Mouse (Mus musculus): ENCODE measurements at regions not wholly inside any gene's neighbourhood (a gene's known extent, or its start where the extent isn't known, plus 50 kb on each side); places are given as distances from the start of the nearest gene placed in this dataset.
A peak's percentile ranks its signal among the peaks of the same experiment; 100 is the strongest.

- H3K27ac ChIP-seq (ENCODE audit: low read depth) = no peak overlapping the region
- TF ChIP-seq CTCF (IDR thresholded peaks at IDR 0.05; ENCODE audit: low read depth) = no peak
- no peaks in the 10 kb centered on the region for H3K4me1 ChIP-seq (ENCODE audit: insufficient read depth)
- no peak overlapping the region for H3K9ac ChIP-seq
- H3K36me3 ChIP-seq (ENCODE audit: insufficient read depth) = no peaks in the 10 kb centered on the region
- ATAC-seq (ENCODE audit: insufficient read depth) (no peak), DNase-seq (no peak)
- H3K4me3 ChIP-seq (ENCODE audit: low read depth, low read length) = no peak overlapping the region
- H3K4me2 ChIP-seq = no peak overlapping the region
- no peaks in the 10 kb centered on the region for H3K9me3 ChIP-seq (ENCODE audit: low read depth, low read length)
- whole genome bisulfite sequencing = 24% methylated on average over 10 of the region's 10 CpGs
- peaks cover 7% of the 10 kb centered on the region for H3K27me3 ChIP-seq (ENCODE audit: insufficient read depth, low read length)
Observed at GRCm38 (mm10) chr5:118316310-118317017, 71.4 kb downstream of the 2410131K14Rik start.

GRCm38 (mm10) chr5:118318073-118318472 is 73.0 kb downstream of the 2410131K14Rik start:
- DNase-seq (no peak), ATAC-seq (ENCODE audit: insufficient read depth) (no peak)
- 68% methylated on average over 5 of the region's 5 CpGs for WGBS
- Histone ChIP-seq H3K27ac (ENCODE audit: low read depth) (no peak overlapping the region), H3K9me3 (ENCODE audit: low read depth, low read length) (no peaks in the 10 kb centered on the region), H3K27me3 (ENCODE audit: insufficient read depth, low read length) (peaks cover 7% of the 10 kb centered on the region), H3K4me3 (ENCODE audit: low read depth, low read length) (no peak overlapping the region), H3K4me1 (ENCODE audit: insufficient read depth) (peaks cover 9% of the 10 kb centered on the region; the same call in 1 of the 2 replicates), H3K4me2 (no peak overlapping the region), H3K36me3 (ENCODE audit: insufficient read depth) (no peaks in the 10 kb centered on the region), H3K9ac (no peak overlapping the region)
- peak; percentile 49 for TF ChIP-seq CTCF (IDR thresholded peaks at IDR 0.05; ENCODE audit: low read depth)

- Histone ChIP-seq H3K4me2 (peak overlapping the region; percentile 26; the same call in 1 of the 2 replicates), H3K36me3 (ENCODE audit: insufficient read depth) (no peaks in the 10 kb centered on the region), H3K9ac (no peak overlapping the region), H3K4me3 (ENCODE audit: low read depth, low read length) (no peak overlapping the region), H3K4me1 (ENCODE audit: insufficient read depth) (peaks cover 9% of the 10 kb centered on the region; the same call in 1 of the 2 replicates), H3K27me3 (ENCODE audit: insufficient read depth, low read length) (peaks cover 7% of the 10 kb centered on the region), H3K9me3 (ENCODE audit: low read depth, low read length) (no peaks in the 10 kb centered on the region), H3K27ac (ENCODE audit: low read depth) (no peak overlapping the region)
- DNase-seq = no peak
- ATAC-seq (ENCODE audit: insufficient read depth) = no peak
- WGBS = 11% methylated on average over 15 of the region's 15 CpGs
- TF ChIP-seq CTCF (IDR thresholded peaks at IDR 0.05; ENCODE audit: low read depth) = no peak
Observed at GRCm38 (mm10) chr5:118318883-118319282, 73.9 kb downstream of the 2410131K14Rik start.

GRCm38 (mm10) chr5:118321719-118322455 is 76.9 kb downstream of the 2410131K14Rik start:
- Histone ChIP-seq H3K4me2 (no peak overlapping the region), H3K4me1 (ENCODE audit: insufficient read depth) (peaks cover 9% of the 10 kb centered on the region; the same call in 1 of the 2 replicates), H3K9ac (no peak overlapping the region), H3K27me3 (ENCODE audit: insufficient read depth, low read length) (peaks cover 7% of the 10 kb centered on the region), H3K4me3 (ENCODE audit: low read depth, low read length) (no peak overlapping the region), H3K36me3 (ENCODE audit: insufficient read depth) (no peaks in the 10 kb centered on the region), H3K9me3 (ENCODE audit: low read depth, low read length) (no peaks in the 10 kb centered on the region), H3K27ac (ENCODE audit: low read depth) (peak overlapping the region; percentile 30; the same call in 1 of the 2 replicates)
- ATAC-seq (ENCODE audit: insufficient read depth) (peak; percentile 50), DNase-seq (peak; percentile 78)
- no peak for TF ChIP-seq CTCF (IDR thresholded peaks at IDR 0.05; ENCODE audit: low read depth)
- 14% methylated on average over 18 of the region's 18 CpGs for WGBS

- Histone ChIP-seq H3K9me3 (ENCODE audit: low read depth, low read length) (no peaks in the 10 kb centered on the region), H3K4me3 (ENCODE audit: low read depth, low read length) (no peak overlapping the region)
Observed at GRCm38 (mm10) chr5:118323151-118323550, 78.1 kb downstream of the 2410131K14Rik start.

DNA sequence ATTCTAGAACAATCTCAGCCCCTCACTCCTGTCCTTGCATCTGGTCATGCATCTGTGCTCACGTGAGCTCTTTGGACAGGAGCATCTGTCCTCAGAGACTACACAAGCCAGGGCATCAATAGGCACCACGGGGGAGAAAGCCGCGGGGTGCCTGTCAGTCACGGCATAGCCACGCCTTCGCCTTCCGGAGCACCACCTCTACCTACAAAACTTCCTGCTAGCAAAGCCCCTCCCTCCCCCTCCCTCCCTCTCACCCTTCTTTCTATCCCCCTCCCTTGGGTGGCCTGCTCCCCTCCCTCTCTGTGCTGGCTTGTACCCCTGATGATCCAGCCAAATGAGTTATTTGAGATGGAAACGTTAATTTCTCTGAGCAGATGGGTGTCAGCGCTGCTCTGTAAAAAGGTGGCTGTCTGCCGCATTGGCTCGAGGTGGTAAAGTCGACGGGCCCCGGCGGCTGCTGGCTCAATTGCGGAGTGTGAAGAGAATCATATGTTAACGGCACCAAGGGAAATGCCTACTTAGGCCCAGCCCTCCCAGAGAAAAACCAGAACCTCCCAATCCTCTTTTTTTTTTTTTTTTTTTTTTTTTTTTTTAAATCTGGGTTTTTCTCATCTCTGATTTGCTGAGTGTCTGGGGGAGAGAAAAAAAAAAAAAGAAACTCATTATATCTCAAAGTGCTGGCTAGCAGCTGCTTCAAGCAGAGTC is 82.0 kb downstream of the 2410131K14Rik start:
- no peak overlapping the region for H3K27ac ChIP-seq (ENCODE audit: low read depth)
- ATAC-seq (ENCODE audit: insufficient read depth) (no peak), DNase-seq (peak; percentile 45)
- peak overlapping the region; percentile 26 for H3K4me3 ChIP-seq (ENCODE audit: low read depth, low read length)
- H3K4me1 ChIP-seq (ENCODE audit: insufficient read depth) = peaks cover 7% of the 10 kb centered on the region
- H3K27me3 ChIP-seq (ENCODE audit: insufficient read depth, low read length) = no peaks in the 10 kb centered on the region
- no peaks in the 10 kb centered on the region for H3K9me3 ChIP-seq (ENCODE audit: low read depth, low read length)
- H3K9ac ChIP-seq = no peak overlapping the region
- WGBS = 1% methylated on average over 18 of the region's 18 CpGs
- no peak for TF ChIP-seq CTCF (IDR thresholded peaks at IDR 0.05; ENCODE audit: low read depth)
- H3K4me2 ChIP-seq = peak overlapping the region; percentile 59
- H3K36me3 ChIP-seq (ENCODE audit: insufficient read depth) = no peaks in the 10 kb centered on the region

More at GRCm38 (mm10) chr5:118323151-118323550, 78.1 kb downstream of the 2410131K14Rik start:
- no peak overlapping the region for H3K9ac ChIP-seq
- DNase-seq (no peak), ATAC-seq (ENCODE audit: insufficient read depth) (no peak)
- peaks cover 7% of the 10 kb centered on the region for H3K27me3 ChIP-seq (ENCODE audit: insufficient read depth, low read length)
- WGBS = 72% methylated on average over 2 of the region's 2 CpGs
- TF ChIP-seq CTCF (IDR thresholded peaks at IDR 0.05; ENCODE audit: low read depth) = no peak
- no peaks in the 10 kb centered on the region for H3K36me3 ChIP-seq (ENCODE audit: insufficient read depth)
- H3K4me1 ChIP-seq (ENCODE audit: insufficient read depth) = peaks cover 9% of the 10 kb centered on the region; the same call in 1 of the 2 replicates
- H3K27ac ChIP-seq (ENCODE audit: low read depth) = no peak overlapping the region
- H3K4me2 ChIP-seq = no peak overlapping the region
